Mouse (Mus musculus) liver, embryonic 14.5 days (tissue): ENCODE measurements around the gene Hcst. TPM values are rescaled to one million over a fixed set of nuclear protein-coding genes. Genes with fewer than 3 reads are reported as not detected.

ENCODE experiments used
- ATAC-seq: fragments of 200-750 bp; cut with Nextera tagmentation; 2 replicates; pipeline ENCODE4 v1.8.0; 2017; ENCODE audit warnings: moderate number of reproducible peaks, mild to moderate bottlenecking, moderate library complexity; ENCODE audit not compliant: insufficient read depth
- DNase-seq, 3 experiments: peaks; one replicate each; pipeline ENCODE4 v3.0.0-alpha.2; 2012 to 2013; ENCODE audit warnings: low read depth in 3 of 3, low spot score in 3 of 3
- H3K27ac ChIP-seq: fragments of 300-500 bp; sonication (generic); 2 replicates; pipeline ENCODE4 v1.5.1; 2014; ENCODE audit warnings: moderate library complexity, mild to moderate bottlenecking, control low read depth, inconsistent platforms
- H3K27me3 ChIP-seq: fragments of 300-500 bp; sonication (generic); 2 replicates; pipeline ENCODE4 v1.6.1; 2014; ENCODE audit warnings: mild to moderate bottlenecking, low read length, moderate library complexity; ENCODE audit not compliant: control insufficient read depth, insufficient read depth
- H3K36me3 ChIP-seq: fragments of 300-500 bp; sonication (generic); replicated peaks from 2 replicates; pipeline ENCODE4 v1.6.1; 2014; ENCODE audit warnings: low read depth; ENCODE audit not compliant: control insufficient read depth, insufficient read depth
- H3K4me1 ChIP-seq, 2 experiments: fragments of 200-500 bp in 1 of 2; fragments of 300-500 bp in 1 of 2; sonication (generic) in 1 of 2; replicated peaks; 2 replicates each; pipeline ENCODE4 v1.6.1; 2012 to 2014; ENCODE audit warnings: antibody characterized with exemption in 1 of 2, inconsistent platforms in 1 of 2, low read length in 1 of 2; ENCODE audit not compliant: control insufficient read depth in 2 of 2, insufficient read depth in 2 of 2
- H3K4me2 ChIP-seq: fragments of 300-500 bp; sonication (generic); 2 replicates; pipeline ENCODE4 v1.6.1; 2014; ENCODE audit warnings: low read depth, mild to moderate bottlenecking, control low read depth, moderate library complexity
- H3K4me3 ChIP-seq, 2 experiments: fragments of 200-500 bp in 1 of 2; fragments of 300-500 bp in 1 of 2; sonication (generic) in 1 of 2; 2 replicates each; pipeline ENCODE4 v1.5.1; 2012 to 2014; ENCODE audit warnings: low read depth in 2 of 2, low read length in 2 of 2, mild to moderate bottlenecking in 2 of 2, control low read depth in 1 of 2, inconsistent platforms in 1 of 2, moderate library complexity in 1 of 2; ENCODE audit not compliant: insufficient read depth in 1 of 2
- H3K9ac ChIP-seq: fragments of 300-500 bp; sonication (generic); replicated peaks from 2 replicates; pipeline ENCODE4 v1.6.1; 2014; ENCODE audit warnings: mild to moderate bottlenecking, control low read depth, moderate library complexity
- H3K9me3 ChIP-seq: fragments of 300-500 bp; sonication (generic); 2 replicates; pipeline ENCODE4 v1.6.1; 2016; ENCODE audit warnings: low read length, mixed read lengths; ENCODE audit not compliant: control insufficient read depth
- CTCF ChIP-seq: IDR thresholded peaks from 2 replicates; pipeline ENCODE4 v1.5.1; 2016; ENCODE audit warnings: antibody characterized with exemption, low read depth, control low read depth
- EP300 ChIP-seq: IDR thresholded peaks from 2 replicates; pipeline ENCODE4 v1.6.1; 2016; ENCODE audit warnings: antibody characterized with exemption, low read depth
- WGBS: fragments of 180-500 bp; shearing (Covaris S2); extraction: QIAGEN DNeasy Blood & Tissue Kit; methylation state at CpG from one replicate; pipeline ENCODE4 v1.1.7; 2014; ENCODE audit not compliant: insufficient replicate concordance; 5-methylcytosine and 5-hydroxymethylcytosine counted together
- polyA plus RNA-seq, 2 experiments: library from polyadenylated mRNA; depleted of rRNA in 1 of 2; stranded (reverse) in 1 of 2; unstranded in 1 of 2; fragments of >200 nt; fragmentation: Nextera tagmentation in 1 of 2; extraction: Ambion mirVana in 1 of 2; gene quantifications; 2 replicates each; pipeline versions ENCODE4 v1.2.1 to v1.2.3; 2012 to 2014

Gene Hcst
- polyA plus RNA-seq (2012; rRNA removed) (3.3 and 4.7 TPM in 2 replicates), polyA plus RNA-seq (2014; fragmentation: Nextera tagmentation; extraction: Ambion mirVana) (4.5 and 4.9 TPM in 2 replicates)

DNA sequence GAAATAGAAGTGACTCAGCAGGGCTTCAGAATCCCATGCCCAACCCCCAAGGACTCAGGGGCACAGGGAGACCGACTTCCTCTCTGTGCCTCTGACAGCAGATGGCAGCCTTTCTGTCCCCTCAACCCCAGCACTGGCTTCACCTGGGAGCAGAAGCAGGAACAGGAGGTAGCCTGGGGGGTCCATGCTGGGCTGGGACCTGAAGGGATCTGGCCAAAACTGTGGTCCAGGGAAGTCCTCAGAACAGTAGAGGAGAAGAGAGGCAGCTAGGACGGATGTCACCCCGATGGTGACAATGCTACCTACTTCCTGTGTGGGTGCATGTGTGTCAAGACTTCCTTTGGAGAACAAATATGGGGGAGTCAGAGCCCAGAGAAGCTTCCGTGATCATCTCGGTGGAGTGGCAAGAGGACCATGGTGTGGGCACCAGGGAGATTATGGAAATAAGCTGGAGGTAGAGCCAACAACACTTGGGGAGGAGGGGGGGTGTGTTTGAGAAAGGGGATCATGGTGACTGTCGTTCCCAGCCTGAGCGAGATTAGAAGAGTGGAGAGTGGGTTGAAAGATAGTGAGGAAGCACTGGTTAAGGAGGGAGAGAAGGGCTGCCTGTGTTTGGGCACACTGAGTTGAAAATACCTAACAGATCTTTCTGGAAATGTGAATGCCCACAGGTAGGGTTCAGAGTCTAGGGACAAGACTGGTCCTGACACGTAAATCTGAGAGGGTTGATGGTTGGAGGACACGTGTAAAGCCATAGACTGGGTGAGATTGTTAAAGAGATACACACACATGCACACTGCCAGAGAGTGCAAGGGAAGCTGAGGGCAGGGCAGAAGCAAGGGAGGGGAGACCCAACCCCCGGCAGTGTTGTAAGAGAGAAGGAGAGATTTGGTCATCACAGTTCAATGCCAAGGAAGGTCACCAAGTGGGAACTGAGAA is at the start of gene Hcst:
TSS of gene Hcst (minus strand) at position 294 of the 939 bp plus-strand sequence.
- DNase-seq (no peak), ATAC-seq (peak; percentile 36; the same call in 1 of the 2 replicates)
- Histone ChIP-seq H3K4me3 (peak within 1 kb of the TSS in 1 of 2 experiments; percentile 35; a peak in 2 of 4 replicates), H3K9ac (no peak within 1 kb of the TSS), H3K9me3 (no peaks in the 10 kb centered on the region), H3K4me1 (peaks cover 0 to 17% of the 10 kb centered on the region in 2 experiments; a peak in 3 of 4 replicates), H3K27me3 (peaks cover 4% of the 10 kb centered on the region; the same call in 1 of the 2 replicates), H3K4me2 (peak within 1 kb of the TSS; percentile 22), H3K36me3 (no peaks in the 10 kb centered on the region), H3K27ac (peak within 1 kb of the TSS; percentile 3; the same call in 1 of the 2 replicates)
- 8% methylated on average over 10 of the region's 10 CpGs for WGBS
- TF ChIP-seq EP300 (no peak), CTCF (peak; percentile 31; the same call in 1 of the 2 replicates)

DNA sequence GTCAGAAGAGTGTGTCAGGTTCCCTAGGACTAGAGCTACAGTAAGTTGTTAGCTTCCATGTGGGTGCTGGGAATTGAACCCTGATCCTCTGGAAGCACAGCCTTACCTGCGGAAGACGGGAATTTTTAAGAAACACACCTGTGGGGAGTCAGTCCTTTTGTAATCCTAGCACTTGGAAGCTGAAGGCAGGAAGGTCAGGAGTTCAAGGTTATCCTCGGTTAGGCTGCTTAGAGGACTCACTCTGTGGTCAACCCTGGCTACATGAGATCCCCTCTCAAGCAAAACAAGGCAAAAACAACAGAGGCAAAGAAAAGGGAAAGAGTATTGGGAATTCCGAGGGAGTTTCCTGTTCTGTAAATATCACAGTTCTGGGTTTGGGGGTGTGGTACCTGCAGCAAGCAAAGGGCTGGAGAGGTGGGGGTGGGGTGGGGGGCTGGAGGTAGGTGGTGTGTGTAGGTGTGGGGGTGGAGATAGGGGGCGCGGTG is 45.2 kb upstream of the Hcst start:
- no peaks in the 10 kb centered on the region for H3K9me3 ChIP-seq
- no peaks in the 10 kb centered on the region for H3K4me1 ChIP-seq
- TF ChIP-seq EP300 (no peak), CTCF (no peak)
- no peak for DNase-seq
- no peak for ATAC-seq
- no peak overlapping the region for H3K4me3 ChIP-seq
- H3K9ac ChIP-seq: no peak overlapping the region
- H3K27ac ChIP-seq: no peak overlapping the region
- no peak overlapping the region for H3K4me2 ChIP-seq
- peaks cover 46% of the 10 kb centered on the region for H3K27me3 ChIP-seq
- WGBS: 11% methylated on average over 6 of the region's 6 CpGs
- H3K36me3 ChIP-seq: no peaks in the 10 kb centered on the region

DNA sequence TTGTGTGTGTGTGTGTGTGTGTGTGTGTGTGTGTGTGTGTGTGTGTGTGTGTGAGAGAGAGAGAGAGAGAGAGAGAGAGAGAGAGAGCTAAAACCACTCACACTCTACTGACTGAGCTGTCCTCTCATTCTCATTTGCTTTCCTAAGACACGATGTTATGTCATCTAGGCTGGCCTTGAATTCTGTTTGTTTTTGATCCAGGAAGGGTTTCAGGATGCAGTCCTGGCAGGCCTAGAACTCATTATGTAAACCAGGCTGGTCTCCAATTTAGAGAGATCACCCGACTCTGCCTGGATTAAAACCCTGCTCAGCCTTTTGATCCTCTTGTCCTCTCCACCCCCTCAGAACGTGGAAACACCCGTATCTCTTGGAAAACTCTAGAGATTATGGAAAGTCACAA is 44.3 kb upstream of the Hcst start:
- Histone ChIP-seq H3K4me3 (no peak overlapping the region), H3K9ac (no peak overlapping the region), H3K4me2 (no peak overlapping the region), H3K36me3 (no peaks in the 10 kb centered on the region), H3K4me1 (no peaks in the 10 kb centered on the region), H3K27ac (no peak overlapping the region), H3K9me3 (no peaks in the 10 kb centered on the region), H3K27me3 (peaks cover 46% of the 10 kb centered on the region)
- ATAC-seq: no peak
- DNase-seq: no peak
- TF ChIP-seq CTCF (no peak), EP300 (no peak)
- WGBS: 20% methylated on average over 4 of the region's 4 CpGs

DNA sequence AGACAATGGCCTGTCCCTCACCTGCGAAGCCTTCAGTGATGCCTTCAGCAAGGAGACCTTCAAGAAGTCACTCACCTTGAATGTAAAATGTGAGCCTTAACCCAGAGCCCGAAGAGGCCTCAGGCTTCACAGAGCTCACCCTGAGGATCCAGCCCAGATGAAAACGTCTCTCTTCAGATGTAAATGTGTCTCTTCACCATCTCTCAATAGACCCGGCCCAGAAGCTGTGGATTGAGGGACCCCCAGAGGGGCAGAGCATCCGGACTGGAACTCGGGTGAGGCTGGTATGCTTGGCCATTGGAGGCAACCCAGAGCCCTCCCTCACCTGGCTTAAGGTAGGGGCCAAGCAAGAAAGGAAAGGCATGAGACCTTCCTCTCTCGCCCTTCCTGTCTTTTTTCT is 43.9 kb upstream of the Hcst start:
- 19% methylated on average over 7 of the region's 7 CpGs for WGBS
- Histone ChIP-seq H3K27ac (no peak overlapping the region), H3K36me3 (no peaks in the 10 kb centered on the region), H3K4me2 (no peak overlapping the region), H3K27me3 (peaks cover 48% of the 10 kb centered on the region), H3K9me3 (no peaks in the 10 kb centered on the region), H3K4me3 (no peak overlapping the region), H3K4me1 (no peaks in the 10 kb centered on the region), H3K9ac (no peak overlapping the region)
- no peak for ATAC-seq
- TF ChIP-seq EP300 (no peak), CTCF (no peak)
- no peak for DNase-seq

DNA sequence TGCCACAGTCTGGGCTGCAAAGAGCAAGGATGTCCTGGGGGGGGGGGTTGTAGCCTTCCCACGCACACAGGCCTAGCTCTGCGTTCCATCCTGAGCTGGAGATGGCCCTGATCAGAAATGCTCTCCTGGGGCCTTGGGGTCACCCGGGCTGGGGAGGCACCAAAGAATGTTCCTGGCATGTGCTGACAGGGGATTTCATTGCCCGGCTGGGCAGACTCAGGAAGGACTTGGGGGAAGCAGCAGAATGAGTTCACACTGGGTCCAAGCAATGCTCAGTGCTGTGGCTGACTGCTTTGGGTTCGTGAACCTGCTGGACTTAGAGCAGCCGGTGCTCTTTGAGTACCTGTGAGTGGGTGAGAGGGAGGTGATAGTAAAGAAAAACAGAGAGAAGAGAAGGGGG is 39.8 kb upstream of the Hcst start:
- no peaks in the 10 kb centered on the region for H3K4me1 ChIP-seq
- peaks cover 56% of the 10 kb centered on the region for H3K27me3 ChIP-seq
- ATAC-seq: no peak
- no peak overlapping the region for H3K4me2 ChIP-seq
- TF ChIP-seq CTCF: no peak
- no peak for TF ChIP-seq EP300
- H3K27ac ChIP-seq: no peak overlapping the region
- no peak overlapping the region for H3K9ac ChIP-seq
- H3K9me3 ChIP-seq: no peaks in the 10 kb centered on the region
- no peak for DNase-seq
- no peak overlapping the region for H3K4me3 ChIP-seq
- no peaks in the 10 kb centered on the region for H3K36me3 ChIP-seq
- WGBS: 35% methylated on average over 6 of the region's 6 CpGs
